23 mouse cellular contexts compared by ENCODE assay signal in genomic region chr5:111142837-111143236, GRCm38 (mm10).
A peak's percentile ranks its signal among the peaks of the same experiment; 100 is the strongest.
DNase-seq lines count a peak whose midpoint lies in the region; ATAC-seq and TF ChIP-seq lines count a peak whose summit lies in the region.
"Had no signal": no experiment of that assay in that cellular context is flagged by ENCODE, and none has a peak within 500 bp of the region (broad histone marks: within the 10 kb centered on the region; RNA-seq: fewer than 3 reads in every experiment).

No protein-coding gene starts in this region.

- no peak for TF ChIP-seq POLR2A in spleen, adult 2 months (IDR thresholded peaks at IDR 0.05; ENCODE audit: low read depth, low read length)
- TF ChIP-seq POLR2A in myocyte (IDR thresholded peaks at IDR 0.05; ENCODE audit: insufficient read length, low read depth), result no peak

- no peak overlapping the region for H3K4me3 ChIP-seq in spleen, adult 2 months (ENCODE audit: extremely low read depth, insufficient read depth, insufficient read length)
- no peak overlapping the region for H3K4me3 ChIP-seq in myocyte
- no peak overlapping the region for H3K4me3 ChIP-seq in neural tube, embryonic 15.5 days (replicated peaks)
- H3K4me3 ChIP-seq: embryonic facial prominence, embryonic 12.5 days; embryonic facial prominence, embryonic 15.5 days; heart, embryonic 12.5 days; heart, embryonic 15.5 days; hindbrain, embryonic 10.5 days; hindbrain, embryonic 13.5 days had no signal

- TF ChIP-seq CTCF in spleen, adult 2 months (IDR thresholded peaks at IDR 0.05; ENCODE audit: extremely low read depth, insufficient read depth, insufficient read length, insufficient replicate concordance), result no peak

- no peaks in the 10 kb centered on the region for H3K9me3 ChIP-seq in neural tube, embryonic 15.5 days (replicated peaks)
- H3K9me3 ChIP-seq: embryonic facial prominence, embryonic 12.5 days; embryonic facial prominence, embryonic 15.5 days; heart, embryonic 12.5 days; heart, embryonic 15.5 days; hindbrain, embryonic 10.5 days; hindbrain, embryonic 13.5 days had no signal

- H3K36me3 ChIP-seq in spleen, adult 2 months (ENCODE audit: control insufficient read depth, insufficient read depth, low read length), result no peaks in the 10 kb centered on the region
- no peaks in the 10 kb centered on the region for H3K36me3 ChIP-seq in myocyte (ENCODE audit: control insufficient read depth, insufficient read depth)
- H3K36me3 ChIP-seq in neural tube, embryonic 15.5 days, result no peaks in the 10 kb centered on the region
- H3K36me3 ChIP-seq: embryonic facial prominence, embryonic 12.5 days; embryonic facial prominence, embryonic 15.5 days; heart, embryonic 12.5 days; heart, embryonic 15.5 days; hindbrain, embryonic 10.5 days; hindbrain, embryonic 13.5 days had no signal

- peak; percentile 42 to 50 for DNase-seq in spleen, adult 2 months (ENCODE audit: low read depth in 1 of 2, low spot score in 2 of 2)
- no peak for DNase-seq in spleen, postnatal 4 days (ENCODE audit: low spot score in 2 of 2)
- peak; percentile 53 to 58 for DNase-seq in B cell, adult 2 months
- DNase-seq in right cerebral cortex, postnatal 14 days, result no peak
- DNase-seq: adrenal gland, adult 2 months; adrenal gland, postnatal 14 days; cerebellum, adult 11-12 months; cerebellum, adult 9-10 months; cerebellum, postnatal 14 days; gastrocnemius, postnatal 25 days; heart, adult 18-20 months; heart, postnatal 10 days; heart, postnatal 36 days had no signal

- 39% methylated on average over 4 of the region's 4 CpGs for WGBS in spleen, adult 2 months
- 89% methylated on average over 4 of the region's 4 CpGs for WGBS in neural tube, embryonic 15.5 days

- no peaks in the 10 kb centered on the region for H3K79me2 ChIP-seq in myocyte (ENCODE audit: control insufficient read depth, insufficient read depth)

- H3K27me3 ChIP-seq in spleen, adult 2 months (ENCODE audit: control insufficient read depth, insufficient read depth, low read length), result no peaks in the 10 kb centered on the region
- no peaks in the 10 kb centered on the region for H3K27me3 ChIP-seq in myocyte (ENCODE audit: control insufficient read depth, insufficient read depth, insufficient read length)
- H3K27me3 ChIP-seq in neural tube, embryonic 15.5 days (replicated peaks), result no peaks in the 10 kb centered on the region
- H3K27me3 ChIP-seq: embryonic facial prominence, embryonic 12.5 days; embryonic facial prominence, embryonic 15.5 days; heart, embryonic 12.5 days; heart, embryonic 15.5 days; hindbrain, embryonic 13.5 days had no signal

- H3K4me1 ChIP-seq in spleen, adult 2 months (ENCODE audit: control insufficient read depth, insufficient read depth, insufficient read length), result peaks cover 17% of the 10 kb centered on the region; the same call in 1 of the 2 replicates
- peaks cover 46% of the 10 kb centered on the region for H3K4me1 ChIP-seq in neural tube, embryonic 15.5 days

- ATAC-seq in neural tube, embryonic 15.5 days (ENCODE audit: low FRiP score), result no peak
- ATAC-seq: forebrain, embryonic 14.5 days; hindbrain, embryonic 16.5 days had no signal

- no peak overlapping the region for H3K27ac ChIP-seq in spleen, adult 2 months (ENCODE audit: insufficient read depth, low read length)
- H3K27ac ChIP-seq in neural tube, embryonic 15.5 days (replicated peaks), result no peak overlapping the region
- H3K27ac ChIP-seq: embryonic facial prominence, embryonic 12.5 days; embryonic facial prominence, embryonic 15.5 days; heart, embryonic 15.5 days; hindbrain, embryonic 13.5 days had no signal

- no peak overlapping the region for H3K9ac ChIP-seq in neural tube, embryonic 15.5 days (replicated peaks)
- H3K9ac ChIP-seq: embryonic facial prominence, embryonic 12.5 days; embryonic facial prominence, embryonic 15.5 days; heart, embryonic 12.5 days; heart, embryonic 15.5 days; hindbrain, embryonic 13.5 days had no signal

- H3ac ChIP-seq in myocyte (ENCODE audit: control insufficient read depth, insufficient read length), result no peak overlapping the region

- H3K4me2 ChIP-seq in myocyte (ENCODE audit: low read depth), result no peak overlapping the region
- no peak overlapping the region for H3K4me2 ChIP-seq in neural tube, embryonic 15.5 days
- H3K4me2 ChIP-seq: embryonic facial prominence, embryonic 12.5 days; embryonic facial prominence, embryonic 15.5 days; heart, embryonic 12.5 days; heart, embryonic 15.5 days; hindbrain, embryonic 13.5 days had no signal

TF ChIP-seq in myocyte, 11 proteins besides CTCF, POLR2A, EP300 and RAD21:
- TF ChIP-seq CEBPB (IDR thresholded peaks at IDR 0.05; ENCODE audit: insufficient read depth, poor library complexity, severe bottlenecking), result no peak
- no peak for TF ChIP-seq MAX (IDR thresholded peaks at IDR 0.05; ENCODE audit: low read depth)
- peak; percentile 17 for TF ChIP-seq TCF12 (IDR thresholded peaks at IDR 0.05; ENCODE audit: insufficient read depth, poor library complexity, severe bottlenecking)
- no peak for TF ChIP-seq POLR2AphosphoS2 (IDR thresholded peaks at IDR 0.05; ENCODE audit: insufficient read length, low read depth)
- TF ChIP-seq USF1 (IDR thresholded peaks at IDR 0.05; ENCODE audit: low read depth), result no peak
- no peak for TF ChIP-seq REST (IDR thresholded peaks at IDR 0.05; ENCODE audit: insufficient read depth, insufficient read length)
- TF ChIP-seq MYOD1 (IDR thresholded peaks at IDR 0.05; ENCODE audit: control insufficient read depth in 1 of 3, insufficient read length in 2 of 3, low read depth in 2 of 3), result peak in 2 of 3 experiments; percentile 89 to 90
- TF ChIP-seq SRF (IDR thresholded peaks at IDR 0.05; ENCODE audit: control insufficient read depth, insufficient read length, low read depth), result no peak
- TF ChIP-seq MYOG (IDR thresholded peaks at IDR 0.05; ENCODE audit: control insufficient read depth in 1 of 3, insufficient read depth in 1 of 3, insufficient read length in 2 of 3, low read depth in 2 of 3), result peak in 2 of 3 experiments; percentile 71 to 89
- TF ChIP-seq TCF3 (IDR thresholded peaks at IDR 0.05; ENCODE audit: insufficient read length, low read depth), result peak; percentile 26
- no peak for TF ChIP-seq E2F4 (IDR thresholded peaks at IDR 0.05; ENCODE audit: insufficient read depth)

Comparison
In these comparisons a context has a peak if more than half of its experiments do, and no peak if none do; other contexts are left out.
1. DNase-seq: peak in spleen, adult 2 months (2 of 2) and B cell, adult 2 months (2 of 2); none in spleen, postnatal 4 days (0 of 2) and right cerebral cortex, postnatal 14 days (single experiment).